Mouse (Mus musculus) duodenum, adult 2 months (tissue): ENCODE data around the gene Igll1. TPM values are rescaled to one million over a fixed set of nuclear protein-coding genes. Genes with fewer than 3 reads are reported as not detected.

Experiments
- polyA plus RNA-seq: library from polyadenylated mRNA; depleted of rRNA; stranded (reverse); fragments of >200 nt; gene quantifications from 2 replicates; pipeline ENCODE4 v1.2.3, GENCODE M21; 2012; ENCODE audit warnings: low replicate concordance; rRNA removed

Igll1 gene
- polyA plus RNA-seq: not detected in 2 replicates

GRCm38 (mm10) chr16:16863978-16864377 lies at the start of gene Igll1:
TSS of gene Igll1 (minus strand) at chr16:16863985.

GRCm38 (mm10) chr16:16896382-16897055 lies 32.7 kb upstream of the Igll1 start, which contains the start of gene Ppm1f:
TSS of gene Ppm1f (plus strand) at chr16:16896469.

DNA sequence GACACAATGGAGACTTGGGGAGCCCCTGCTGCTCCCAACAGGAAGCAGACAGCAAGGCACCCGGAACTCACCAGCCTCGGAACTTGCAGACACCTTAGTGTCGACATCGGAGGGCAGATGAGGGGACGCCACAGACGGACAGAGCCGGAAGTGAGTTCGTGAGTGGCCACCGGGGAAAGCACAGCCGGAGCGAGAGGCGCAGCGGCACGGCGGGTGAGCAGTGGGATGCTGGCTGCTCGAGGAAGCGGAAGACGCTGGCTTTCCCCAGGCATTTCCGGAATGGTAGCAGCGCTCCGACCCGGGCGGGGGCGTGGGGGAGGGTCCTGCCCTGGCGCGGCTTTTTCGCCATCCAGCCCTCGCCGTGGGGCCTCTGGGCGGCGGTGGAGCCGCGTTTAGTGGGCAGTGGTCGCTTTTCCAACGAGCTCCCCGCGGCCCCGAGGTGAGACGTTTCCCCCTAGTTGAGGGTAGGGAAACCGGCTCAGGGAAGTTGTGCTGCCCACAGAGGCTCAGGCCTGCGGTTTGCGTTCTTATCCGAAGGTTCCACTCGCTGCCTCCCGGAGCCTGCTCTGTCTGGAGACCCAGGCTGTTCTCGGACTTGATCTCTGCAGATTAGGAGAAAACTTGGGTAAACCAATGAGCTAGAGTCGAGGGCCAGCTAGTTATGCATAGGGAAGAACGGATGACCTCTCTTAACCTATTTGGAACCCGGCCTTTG lies 7.0 kb upstream of the Igll1 start, which contains the start of the genes Top3b and Vpreb1:
Gene Top3b (plus strand): TSS at position 120 of the 715 bp plus-strand sequence.
Gene Vpreb1 (minus strand): TSS at position 227 of the 715 bp plus-strand sequence.

GRCm38 (mm10) chr16:16828757-16829615 lies 34.8 kb downstream of the Igll1 start, which contains the start of gene Spag6l:
TSS of gene Spag6l (minus strand) at chr16:16829456.

Other genes with a start within 250 kb of the Igll1 start
- not detected in 2 replicates for gene Olfr19, start 187.6 kb downstream of the Igll1 start, polyA plus RNA-seq
- 0.09 TPM in 1 of 2 replicates, not detected in the other for gene Spag6l, start 34.5 kb downstream of the Igll1 start, polyA plus RNA-seq
- 31.6 and 32.3 TPM in 2 replicates for gene Top3b, start 6.8 kb upstream of the Igll1 start, polyA plus RNA-seq
- gene Vpreb1, start 6.9 kb upstream of the Igll1 start, polyA plus RNA-seq: 5.8 and 10.3 TPM in 2 replicates
- gene Ppm1f, start 32.5 kb upstream of the Igll1 start, polyA plus RNA-seq: 2.0 and 3.2 TPM in 2 replicates
- 21.3 and 29.2 TPM in 2 replicates for gene Mapk1, start 119.4 kb upstream of the Igll1 start, polyA plus RNA-seq
- 0.46 and 1.0 TPM in 2 replicates for gene Ypel1, start 205.7 kb upstream of the Igll1 start, polyA plus RNA-seq
- gene Ppil2, start 247.3 kb upstream of the Igll1 start, polyA plus RNA-seq: 53.5 and 68.0 TPM in 2 replicates